Mouse (Mus musculus) gastrocnemius, adult 2 months (tissue): Measurements from ENCODE around the gene Cdc14a. TPM values are rescaled to one million over a fixed set of nuclear protein-coding genes. Genes with fewer than 3 reads are reported as not detected.
A peak's percentile ranks its signal among the peaks of the same experiment; 100 is the strongest.

Experiments
- DNase-seq: peaks from one replicate; pipeline ENCODE4 v3.0.0; 2022
- H3K27ac ChIP-seq: fragments of 200-600 bp; 2 replicates; pipeline ENCODE4 v1.8.1; 2022; ENCODE audit warnings: mild to moderate bottlenecking
- H3K4me3 ChIP-seq: fragments of 200-600 bp; 2 replicates; pipeline ENCODE4 v1.8.1; 2022; ENCODE audit warnings: mild to moderate bottlenecking, moderate library complexity
- CTCF ChIP-seq: fragments of 200-600 bp; IDR thresholded peaks from 2 replicates; pipeline ENCODE4 v1.8.1; 2022; ENCODE audit warnings: antibody characterized with exemption, mild to moderate bottlenecking, moderate library complexity
- intact Hi-C: fragments of 180-260 bp; cut with DNase I; formaldehyde crosslinking; loops from one replicate; pipeline ENCODE4 v1.15.1; 2025
- total RNA-seq, 2 experiments: library from RNA; stranded (reverse); gene quantifications; 2 replicates each; pipeline ENCODE4 v1.2.3; 2021

Gene Cdc14a
- total RNA-seq, 2 experiments from 2014 or later, result 19.3 to 28.5 TPM

DNA sequence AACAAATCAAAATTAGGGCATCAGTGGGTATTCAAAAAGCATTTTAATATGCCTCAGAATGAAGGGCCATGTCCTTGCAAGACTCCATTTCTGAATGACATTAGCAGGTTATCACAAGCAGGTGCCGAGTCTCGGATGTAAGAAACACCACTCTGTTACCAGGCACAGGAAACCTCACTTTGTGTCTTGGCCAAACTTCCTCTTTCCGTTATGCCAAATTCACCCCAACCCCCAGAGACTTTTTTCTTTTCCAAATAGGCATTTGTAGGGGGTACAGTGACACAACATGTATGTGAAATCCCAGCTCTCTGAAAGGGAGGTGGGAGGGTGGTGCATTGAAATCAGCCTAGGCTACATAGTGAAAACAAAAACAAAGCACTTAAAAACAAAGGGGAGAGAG lies 12.3 kb upstream of the Cdc14a start:
- no peak overlapping the region for H3K4me3 ChIP-seq
- no peak for DNase-seq
- intact Hi-C loops, result no loop called here
- no peak for TF ChIP-seq CTCF
- no peak overlapping the region for H3K27ac ChIP-seq

DNA sequence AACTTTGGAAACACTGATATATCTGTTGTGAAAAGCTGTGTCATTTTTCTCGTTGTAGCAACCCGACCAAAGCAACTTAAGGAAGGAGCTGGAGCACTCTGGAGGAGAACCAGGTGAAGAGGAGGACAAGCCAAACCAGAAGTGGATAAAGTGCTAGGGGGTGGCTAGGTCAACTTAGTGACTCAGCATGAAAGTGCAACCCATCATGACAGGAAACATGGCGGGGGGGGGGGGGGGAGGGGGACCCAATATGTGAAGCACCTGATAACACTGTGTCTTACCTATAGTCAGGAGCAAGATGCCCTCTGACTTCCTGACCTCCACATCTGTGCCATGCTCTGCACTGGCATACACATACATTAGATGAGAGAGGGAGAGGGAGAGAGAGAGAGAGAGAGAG lies 10.9 kb upstream of the Cdc14a start:
- intact Hi-C loops, result no loop called here
- H3K4me3 ChIP-seq, result no peak overlapping the region
- DNase-seq, result no peak
- H3K27ac ChIP-seq, result no peak overlapping the region
- TF ChIP-seq CTCF, result no peak

DNA sequence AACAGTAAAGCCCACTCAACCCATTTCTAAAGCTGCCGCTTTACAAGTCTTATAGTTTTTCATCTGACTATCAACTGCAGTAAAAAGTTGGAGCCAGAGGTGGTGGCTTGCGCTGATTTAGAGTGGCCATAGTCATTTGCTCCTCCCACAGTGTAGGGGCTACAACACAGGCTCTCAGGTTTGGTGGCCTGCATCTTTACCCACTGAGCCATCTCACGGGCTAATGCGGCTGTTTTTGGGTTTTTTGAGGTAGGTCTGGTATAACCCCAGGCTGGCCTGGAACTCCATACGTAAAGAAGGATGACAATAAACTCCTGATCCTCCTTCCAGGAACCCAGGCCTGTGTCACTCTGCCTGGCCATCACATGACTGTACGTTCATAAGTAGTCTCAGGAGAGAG lies 2.1 kb upstream of the Cdc14a start:
- intact Hi-C loops, result loop anchor here (2.0 to 10.0 kb wide), 4 partner anchors 61 to 409 kb away; partner anchors contain the start of gene Sass6
- no peak for DNase-seq

DNA sequence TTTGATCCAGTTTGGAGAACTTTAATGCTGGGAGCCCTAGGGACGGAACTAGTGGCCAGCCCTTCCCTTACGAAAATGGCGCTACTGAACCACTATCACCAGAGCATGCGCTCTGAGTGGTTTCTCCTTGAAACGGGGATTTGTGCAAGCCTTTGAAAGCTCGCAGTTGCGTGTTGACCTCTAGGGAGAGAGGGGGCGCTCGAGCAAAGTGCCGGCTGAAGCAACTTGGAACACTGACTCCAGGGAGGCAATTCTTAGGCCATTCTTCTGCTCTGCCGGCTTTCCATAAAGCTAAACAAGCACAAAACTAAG lies 1.1 kb upstream of the Cdc14a start:
- Histone ChIP-seq H3K27ac (peak overlapping the region; percentile 97), H3K4me3 (peak overlapping the region; percentile 93)
- DNase-seq, result peak; percentile 85
- peak; percentile 78 for TF ChIP-seq CTCF
- intact Hi-C loops, result loop anchor here (2.0 to 10.0 kb wide), 5 partner anchors 62 to 410 kb away; partner anchors contain the start of genes Rtca and Sass6

More for the DNA sequence above, 2.1 kb upstream of the Cdc14a start:
- H3K4me3 ChIP-seq, result no peak overlapping the region
- TF ChIP-seq CTCF, result no peak
- no peak overlapping the region for H3K27ac ChIP-seq

DNA sequence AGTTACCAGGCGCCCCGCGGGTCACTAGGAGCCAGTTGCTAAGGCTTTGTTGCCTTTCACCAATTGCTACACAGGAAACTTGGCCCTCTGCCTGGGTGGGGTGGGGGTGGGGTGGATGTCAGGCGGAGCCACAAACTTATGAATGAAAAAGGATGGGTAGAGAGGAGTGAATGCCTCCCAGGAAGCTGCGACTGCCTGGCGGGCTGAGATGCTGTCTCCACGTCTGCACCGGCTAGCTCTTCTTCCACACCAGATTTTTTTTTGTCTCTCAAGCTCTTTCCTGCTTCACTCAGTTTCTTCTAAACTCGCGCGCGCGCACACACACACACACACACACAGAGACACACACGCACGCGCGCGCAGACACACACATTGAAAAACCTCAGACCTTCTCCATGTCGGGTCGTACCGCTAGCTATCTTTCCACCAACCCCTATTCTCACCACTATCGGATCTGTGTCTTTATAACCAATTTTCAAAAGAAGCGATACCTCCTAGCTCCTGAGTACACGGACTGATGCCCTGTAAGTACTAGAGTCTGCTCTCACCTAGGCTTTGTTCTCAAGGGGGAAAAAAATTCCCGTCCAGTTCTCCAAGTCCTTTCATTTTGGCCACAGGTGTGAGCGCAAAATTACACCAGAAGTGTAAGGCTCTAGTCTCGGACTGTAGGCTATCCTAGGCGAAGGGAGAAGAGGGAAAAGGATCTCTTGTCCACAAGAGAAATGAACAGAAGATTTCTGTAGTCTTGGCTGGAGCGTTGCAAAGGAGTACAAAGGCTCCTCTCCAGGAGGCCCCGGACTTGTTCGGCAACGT lies 534 bp upstream of the Cdc14a start:
- intact Hi-C loops, result loop anchor here (2.0 to 10.0 kb wide), 4 partner anchors 83 to 410 kb away; partner anchors contain the start of genes Rtca and Sass6
- Histone ChIP-seq H3K4me3 (peak overlapping the region; percentile 93), H3K27ac (peak overlapping the region; percentile 97)
- TF ChIP-seq CTCF, result no peak
- DNase-seq, result no peak

DNA sequence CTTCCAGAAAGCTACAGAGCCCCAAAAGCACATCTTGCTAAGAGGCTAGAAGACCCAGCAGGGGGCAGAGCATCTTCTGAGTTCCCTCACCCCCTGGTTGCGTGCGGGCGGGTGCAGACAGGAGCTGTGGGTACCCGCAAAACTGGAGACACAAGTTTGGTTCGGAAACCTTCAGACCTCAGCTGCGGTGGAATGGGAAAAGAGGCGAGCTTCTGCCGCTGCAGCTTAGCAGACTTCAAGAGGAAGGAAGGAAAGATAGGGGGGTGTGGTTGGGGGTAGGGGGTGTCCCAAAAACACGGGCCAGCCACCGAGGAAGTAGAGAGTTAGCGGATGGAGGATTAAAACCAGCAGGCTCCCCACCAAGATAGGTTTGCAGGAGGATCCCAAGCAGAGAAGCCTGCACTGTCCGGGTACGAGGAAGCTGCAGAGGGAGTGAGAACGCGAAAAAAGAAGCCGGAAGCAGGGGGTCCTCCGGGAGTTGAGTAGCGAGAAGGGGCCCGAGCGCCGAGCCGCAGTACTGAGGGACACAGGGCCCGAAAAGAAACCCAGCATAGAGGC lies 958 bp downstream of the Cdc14a start:
- DNase-seq, result peak; percentile 71
- peak overlapping the region; percentile 97 for H3K27ac ChIP-seq
- TF ChIP-seq CTCF, result peak; percentile 66
- intact Hi-C loops, result loop anchor here (5.0 to 10.0 kb wide), 3 partner anchors 84 to 412 kb away; partner anchors contain the start of genes Rtca and Sass6
- H3K4me3 ChIP-seq, result peak overlapping the region; percentile 93

DNA sequence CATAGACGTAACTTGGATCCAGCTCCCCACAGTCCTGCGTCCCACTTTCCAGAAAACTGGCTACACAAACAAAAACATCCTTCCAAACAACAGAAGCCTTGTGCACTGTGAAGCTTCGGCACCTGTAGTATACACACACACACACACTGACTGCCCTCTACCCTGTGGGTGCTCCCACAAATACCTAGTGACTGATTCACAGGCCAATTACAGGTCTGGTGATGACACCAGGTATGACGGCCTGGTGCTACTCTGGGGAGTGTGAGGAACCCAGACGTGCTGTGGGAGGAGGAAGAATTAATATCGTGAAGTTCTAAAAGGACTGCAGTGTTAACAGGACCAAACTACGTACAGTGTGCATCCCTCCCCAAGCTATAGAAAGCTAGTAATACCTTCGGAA lies 1.8 kb downstream of the Cdc14a start:
- intact Hi-C loops, result loop anchor here (5.0 to 10.0 kb wide), 3 partner anchors 85 to 413 kb away; partner anchors contain the start of genes Rtca and Sass6
- no peak for TF ChIP-seq CTCF
- Histone ChIP-seq H3K27ac (peak overlapping the region; percentile 97), H3K4me3 (peak overlapping the region; percentile 93)
- DNase-seq, result no peak

DNA sequence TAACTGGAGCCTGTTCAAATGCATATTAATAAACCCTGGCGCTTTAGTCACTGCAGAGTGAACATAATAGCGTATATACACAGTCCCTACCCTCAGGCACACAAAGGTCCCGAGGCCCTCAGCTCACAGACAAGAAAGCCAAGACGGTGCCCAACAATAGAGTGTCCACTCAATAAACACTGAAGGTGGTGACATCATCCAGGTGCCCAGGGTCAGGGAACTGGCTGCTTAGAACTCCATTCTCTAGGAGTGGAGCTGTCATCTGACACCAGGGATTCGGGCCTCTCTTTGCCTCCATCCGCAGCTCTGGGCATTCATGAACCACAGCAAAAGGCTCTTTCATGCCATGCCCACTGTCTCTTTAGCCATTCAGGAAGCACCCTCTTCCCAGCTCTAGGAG lies 2.7 kb downstream of the Cdc14a start:
- H3K4me3 ChIP-seq, result peak overlapping the region; percentile 93
- no peak for TF ChIP-seq CTCF
- intact Hi-C loops, result loop anchor here (5.0 to 10.0 kb wide), 3 partner anchors 86 to 414 kb away; partner anchors contain the start of genes Rtca and Sass6
- DNase-seq, result no peak
- H3K27ac ChIP-seq, result peak overlapping the region; percentile 97

DNA sequence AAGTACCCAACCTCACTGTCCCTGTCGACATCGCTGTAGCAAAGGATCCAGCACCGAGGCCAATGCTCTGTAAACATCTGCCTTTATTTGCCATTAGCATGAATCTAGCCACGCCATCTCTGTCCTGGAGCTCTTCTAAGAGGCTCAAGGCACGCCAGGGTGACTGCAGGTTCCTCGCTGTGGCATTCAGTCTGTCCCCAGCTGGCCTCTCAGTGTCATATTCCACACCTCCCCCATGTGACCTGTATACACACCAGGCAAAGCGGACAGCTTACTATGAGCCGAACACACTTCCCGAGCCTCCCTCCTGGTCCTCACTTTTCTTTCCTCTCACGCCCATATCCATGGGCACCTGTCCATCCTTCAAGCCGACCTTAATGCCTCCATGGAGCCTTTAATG lies 4.0 kb downstream of the Cdc14a start:
- DNase-seq, result peak; percentile 81
- peak overlapping the region; percentile 97 for H3K27ac ChIP-seq

DNA sequence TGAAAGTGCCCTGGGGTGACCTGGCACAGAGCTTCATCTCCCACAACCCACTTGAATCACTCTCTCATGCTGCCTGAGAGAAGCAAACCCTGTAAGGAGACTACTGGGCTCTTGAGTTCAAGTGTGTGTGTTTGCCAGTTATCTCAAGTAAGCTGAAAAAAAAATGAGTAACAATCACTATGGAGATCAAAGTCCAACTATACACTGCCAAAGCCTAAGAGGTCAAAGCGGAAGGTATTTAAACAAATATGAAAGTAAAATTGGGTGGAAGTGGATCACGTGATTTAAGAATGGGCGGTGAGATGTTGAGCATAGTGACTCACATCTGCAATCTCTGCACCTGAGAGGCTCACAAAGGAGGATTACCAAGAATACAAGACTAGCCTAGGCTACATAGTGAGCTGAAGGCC lies 9.4 kb downstream of the Cdc14a start:
- Histone ChIP-seq H3K4me3 (no peak overlapping the region), H3K27ac (no peak overlapping the region)
- TF ChIP-seq CTCF, result no peak
- intact Hi-C loops, result no loop called here
- DNase-seq, result no peak

More for the DNA sequence above, 4.0 kb downstream of the Cdc14a start:
- peak overlapping the region; percentile 48 for H3K4me3 ChIP-seq
- intact Hi-C loops, result loop anchor here (2.0 to 10.0 kb wide), 4 partner anchors 15 to 415 kb away; partner anchors contain the start of genes Rtca and Sass6
- no peak for TF ChIP-seq CTCF

DNA sequence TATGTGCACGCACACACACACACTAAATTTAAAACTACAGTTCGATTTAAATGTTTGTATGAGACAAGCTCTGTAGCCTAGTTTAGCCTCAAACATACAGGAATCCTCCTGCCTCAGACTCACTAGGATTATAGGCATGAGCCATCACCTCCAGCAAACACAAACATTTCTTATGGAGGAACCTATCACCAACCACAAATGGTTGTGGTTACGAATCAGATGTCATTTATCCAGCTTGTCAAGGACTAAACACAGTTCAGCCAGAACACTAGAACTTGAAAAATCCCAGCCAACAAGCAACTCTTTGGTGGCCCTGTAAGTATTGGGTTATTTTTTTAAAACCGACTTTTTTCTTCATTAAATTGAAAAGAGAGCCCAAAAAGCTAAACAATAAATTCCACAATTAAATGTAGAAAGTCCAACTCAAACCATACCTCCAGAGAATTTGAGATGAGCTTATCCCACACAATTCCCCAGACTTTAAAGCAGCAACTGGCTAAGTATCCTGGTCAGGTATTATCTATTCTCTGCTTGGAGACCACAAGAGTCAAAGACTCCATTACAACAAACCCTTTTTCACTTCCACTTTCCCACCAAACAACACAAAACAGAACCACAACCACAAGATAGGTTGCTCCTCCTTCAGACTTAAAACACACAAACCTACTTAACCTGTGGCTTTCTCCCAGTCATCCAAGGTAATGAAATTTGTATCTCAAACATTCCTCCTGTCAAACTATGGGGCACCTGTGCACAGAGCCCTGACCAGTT lies 10.7 kb downstream of the Cdc14a start:
- no peak for DNase-seq
- TF ChIP-seq CTCF, result no peak
- H3K4me3 ChIP-seq, result no peak overlapping the region
- intact Hi-C loops, result no loop called here
- H3K27ac ChIP-seq, result no peak overlapping the region

DNA sequence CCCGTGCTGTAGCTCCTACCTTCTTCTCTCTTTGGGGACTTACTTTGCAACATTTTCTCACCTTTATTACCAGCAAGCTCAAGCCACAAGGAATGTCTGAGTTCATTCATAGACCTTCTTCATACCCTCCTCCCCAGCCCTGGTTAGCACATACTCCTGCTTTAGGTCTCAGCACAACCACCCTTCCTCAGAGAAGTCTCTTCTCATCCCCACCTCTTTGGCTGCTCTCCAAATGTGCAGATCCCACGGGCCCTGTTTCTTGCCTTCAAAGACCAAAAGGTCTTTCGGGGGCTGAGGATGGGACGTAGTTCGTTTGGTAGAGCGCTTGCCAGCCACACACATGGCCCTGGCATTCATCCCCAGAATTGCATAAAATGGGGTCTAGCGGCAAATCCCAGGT lies 13.8 kb downstream of the Cdc14a start:
- Histone ChIP-seq H3K27ac (0 out of 2 replicates have a peak overlapping the region, but pooled peaks have one; percentile 35), H3K4me3 (no peak overlapping the region)
- intact Hi-C loops, result no loop called here
- no peak for DNase-seq
- TF ChIP-seq CTCF, result no peak
